Mouse (Mus musculus) hindbrain, embryonic 16.5 days (tissue): Measurements from ENCODE around the gene Gm21983. TPM values are rescaled to one million over a fixed set of nuclear protein-coding genes. Genes with fewer than 3 reads are reported as not detected.

Source experiments
- ATAC-seq: fragments of 200-750 bp; cut with Nextera tagmentation; 2 replicates; pipeline ENCODE4 v1.8.0; 2017; ENCODE audit warnings: moderate TSS enrichment, moderate library complexity
- H3K27ac ChIP-seq: fragments of 300-500 bp; sonication (generic); 2 replicates; pipeline ENCODE4 v1.5.1; 2014; ENCODE audit warnings: low read depth, mild to moderate bottlenecking, control low read depth, low read length, moderate library complexity
- H3K27me3 ChIP-seq: fragments of 300-500 bp; sonication (generic); replicated peaks from 2 replicates; pipeline ENCODE4 v1.6.1; 2014; ENCODE audit warnings: low read length; ENCODE audit not compliant: control insufficient read depth, insufficient read depth
- H3K36me3 ChIP-seq: fragments of 300-500 bp; sonication (generic); 2 replicates; pipeline ENCODE4 v1.6.1; 2014; ENCODE audit warnings: mild to moderate bottlenecking, low read length, moderate library complexity, mixed read lengths; ENCODE audit not compliant: control insufficient read depth, insufficient read depth
- H3K4me1 ChIP-seq: fragments of 300-500 bp; sonication (generic); 2 replicates; pipeline ENCODE4 v1.6.1; 2014; ENCODE audit warnings: low read depth, low read length; ENCODE audit not compliant: control insufficient read depth, insufficient read depth
- H3K4me2 ChIP-seq: fragments of 300-500 bp; sonication (generic); 2 replicates; pipeline ENCODE4 v1.6.1; 2014; ENCODE audit warnings: mild to moderate bottlenecking, low read length, control low read depth, moderate library complexity
- H3K4me3 ChIP-seq: fragments of 300-500 bp; sonication (generic); 2 replicates; pipeline ENCODE4 v1.5.1; 2014; ENCODE audit warnings: mild to moderate bottlenecking, low read length, control low read depth, moderate library complexity
- H3K9ac ChIP-seq: fragments of 300-500 bp; sonication (generic); 2 replicates; pipeline ENCODE4 v1.6.1; 2014; ENCODE audit warnings: low read depth, mild to moderate bottlenecking, control low read depth, low read length, moderate library complexity
- H3K9me3 ChIP-seq: fragments of 300-500 bp; sonication (generic); 2 replicates; pipeline ENCODE4 v1.6.1; 2014; ENCODE audit warnings: mild to moderate bottlenecking, low read length, moderate library complexity; ENCODE audit not compliant: control insufficient read depth
- WGBS: fragments of 180-500 bp; shearing (Covaris S2); extraction: QIAGEN DNeasy Blood & Tissue Kit; methylation state at CpG from one replicate; pipeline ENCODE4 v1.1.7; 2014; 5-methylcytosine and 5-hydroxymethylcytosine counted together
- polyA plus RNA-seq: library from polyadenylated mRNA; unstranded; fragments of >200 nt; fragmentation: Nextera tagmentation; extraction: Ambion mirVana; gene quantifications from 2 replicates; pipeline ENCODE4 v1.2.1, GENCODE M21; 2015

Gene Gm21983
- polyA plus RNA-seq, 1 experiment from 2014 or later, result not detected

DNA sequence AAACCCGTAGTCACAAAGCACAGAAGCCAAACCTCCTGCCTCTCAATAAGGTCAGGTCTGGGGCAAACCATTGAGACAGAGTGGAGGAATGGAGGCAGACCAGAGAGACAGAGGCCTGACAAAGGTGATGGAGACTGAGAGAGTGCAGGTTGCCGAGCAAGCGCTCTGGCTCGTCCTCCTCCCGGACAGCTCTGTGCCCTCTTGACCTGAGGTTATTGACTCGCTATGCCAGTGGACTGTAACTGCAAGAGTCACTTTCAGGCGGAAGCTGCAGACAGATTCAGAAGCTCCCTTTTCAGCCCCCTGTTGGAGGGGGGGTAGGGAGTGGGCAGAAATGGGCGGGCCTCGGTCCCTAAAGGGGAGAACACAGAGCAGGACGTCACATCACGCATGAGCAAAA, 39.1 kb upstream of the Gm21983 start:
- ATAC-seq, result no peak
- peaks cover 17% of the 10 kb centered on the region for H3K4me1 ChIP-seq
- H3K9me3 ChIP-seq, result no peaks in the 10 kb centered on the region
- H3K9ac ChIP-seq, result no peak overlapping the region
- no peaks in the 10 kb centered on the region for H3K27me3 ChIP-seq
- H3K4me3 ChIP-seq, result no peak overlapping the region
- H3K27ac ChIP-seq, result no peak overlapping the region
- WGBS, result 63% methylated on average over 11 of the region's 11 CpGs
- peaks cover 9% of the 10 kb centered on the region; the same call in 1 of the 2 replicates for H3K36me3 ChIP-seq
- H3K4me2 ChIP-seq, result no peak overlapping the region

DNA sequence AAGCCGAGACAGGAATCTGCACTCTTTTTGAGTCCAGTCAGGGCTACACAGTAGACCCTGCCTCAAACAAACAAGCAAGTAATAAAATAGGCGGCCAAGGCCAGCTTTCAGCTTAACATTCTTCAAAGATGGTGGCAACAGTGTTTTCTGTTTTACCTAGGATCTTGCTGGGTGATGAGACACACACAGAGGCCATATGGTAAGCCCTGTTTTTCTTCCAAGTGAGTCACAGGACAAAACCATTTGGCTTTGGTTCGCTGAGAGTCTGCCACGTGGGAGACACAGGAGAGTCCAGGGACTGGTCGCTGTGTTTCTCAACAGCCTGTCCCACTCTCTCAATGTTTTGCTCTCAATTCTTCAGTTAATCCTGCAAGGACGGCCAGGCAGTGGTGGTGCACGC, 37.7 kb upstream of the Gm21983 start:
- no peaks in the 10 kb centered on the region for H3K9me3 ChIP-seq
- no peak overlapping the region for H3K27ac ChIP-seq
- 0 out of 2 replicates have a peak, but pooled peaks cover 3% of the 10 kb centered on the region for H3K4me1 ChIP-seq
- H3K9ac ChIP-seq, result no peak overlapping the region
- peaks cover 17% of the 10 kb centered on the region; the same call in 1 of the 2 replicates for H3K36me3 ChIP-seq
- ATAC-seq, result no peak
- WGBS, result 88% methylated on average over 7 of the region's 7 CpGs
- no peak overlapping the region for H3K4me2 ChIP-seq
- no peaks in the 10 kb centered on the region for H3K27me3 ChIP-seq
- H3K4me3 ChIP-seq, result no peak overlapping the region

DNA sequence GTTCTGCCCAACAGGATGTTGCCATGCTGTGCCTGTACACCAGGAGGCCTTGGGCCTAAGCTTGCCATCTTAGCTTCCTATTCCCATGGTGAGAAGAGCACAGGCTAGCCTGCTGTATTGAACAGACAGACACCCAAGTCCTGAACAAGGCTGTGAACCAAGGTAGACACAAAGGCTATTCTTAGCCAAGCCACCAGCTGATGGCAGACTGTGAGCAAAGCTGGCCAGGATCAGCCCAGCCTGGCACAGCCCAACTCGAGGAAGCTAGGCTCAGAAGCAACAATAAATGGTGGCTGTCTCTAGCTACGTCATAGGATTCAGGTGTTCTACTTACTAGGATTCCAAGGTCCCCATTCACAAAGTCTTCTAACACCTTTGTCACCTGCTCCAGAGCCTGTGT, 31.7 kb upstream of the Gm21983 start:
- no peak overlapping the region for H3K4me3 ChIP-seq
- no peaks in the 10 kb centered on the region for H3K27me3 ChIP-seq
- no peak for ATAC-seq
- no peaks in the 10 kb centered on the region for H3K4me1 ChIP-seq
- H3K9ac ChIP-seq, result no peak overlapping the region
- 90% methylated on average over 2 of the region's 2 CpGs for WGBS
- H3K9me3 ChIP-seq, result no peaks in the 10 kb centered on the region
- peaks cover 50% of the 10 kb centered on the region for H3K36me3 ChIP-seq
- H3K4me2 ChIP-seq, result no peak overlapping the region
- H3K27ac ChIP-seq, result no peak overlapping the region

DNA sequence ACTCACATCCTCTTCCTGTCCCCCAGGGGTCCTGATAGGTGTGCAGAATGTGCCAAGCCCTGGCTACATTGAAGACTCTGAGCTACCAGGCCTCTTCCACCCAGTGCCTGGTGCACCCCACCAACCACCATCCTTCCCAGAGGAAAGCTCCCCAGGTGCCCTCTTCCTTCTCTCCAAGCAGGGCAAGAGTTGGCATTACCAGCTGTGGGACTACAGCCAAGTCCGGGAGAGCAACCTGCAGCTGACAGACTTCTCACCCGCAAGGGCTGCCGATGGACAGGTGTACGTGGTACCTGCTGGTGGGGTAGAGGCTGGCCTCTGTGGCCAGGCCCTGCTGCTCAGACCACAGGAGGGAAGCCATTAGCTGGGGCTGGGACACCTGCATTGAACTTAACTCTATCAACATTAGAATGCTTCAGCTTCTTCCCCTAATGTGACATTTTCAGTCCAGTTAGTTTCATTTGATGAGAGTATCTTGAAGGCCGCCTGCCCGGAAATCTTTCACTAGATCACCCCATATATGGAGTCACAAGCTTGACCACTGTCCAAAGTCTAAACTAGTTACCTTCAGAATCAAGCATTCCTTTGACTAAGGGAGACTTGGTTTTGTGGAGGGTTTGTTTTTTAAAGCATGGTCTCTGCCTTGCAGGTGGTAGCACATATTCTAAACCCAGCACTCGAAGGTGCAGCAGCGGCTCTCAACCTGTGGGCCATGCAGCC, 23.0 kb upstream of the Gm21983 start:
- Histone ChIP-seq H3K36me3 (peaks cover 25% of the 10 kb centered on the region), H3K9me3 (no peaks in the 10 kb centered on the region), H3K27me3 (no peaks in the 10 kb centered on the region), H3K27ac (no peak overlapping the region), H3K4me1 (no peaks in the 10 kb centered on the region), H3K4me2 (no peak overlapping the region), H3K4me3 (no peak overlapping the region), H3K9ac (no peak overlapping the region)
- no peak for ATAC-seq
- 96% methylated on average over 8 of the region's 8 CpGs for WGBS

DNA sequence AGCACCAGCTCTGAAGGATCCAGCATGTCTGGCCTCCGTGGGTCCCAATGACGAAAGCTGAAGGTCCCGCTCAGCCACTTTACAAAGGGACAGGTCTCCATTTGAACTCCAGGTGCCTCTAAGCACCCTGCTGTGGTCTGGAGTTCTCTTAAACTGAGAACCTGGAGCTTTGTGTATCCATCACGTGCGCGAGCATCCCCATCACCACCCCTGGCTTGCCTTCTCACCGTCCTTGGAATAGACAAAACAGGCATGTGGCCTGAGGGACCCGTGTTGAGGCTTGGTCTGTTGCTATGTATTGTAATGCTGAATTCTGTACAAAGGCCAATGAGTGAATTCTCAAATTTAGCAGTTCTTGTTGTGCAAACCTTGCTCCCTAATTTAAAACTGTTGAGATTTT, 17.9 kb upstream of the Gm21983 start:
- Histone ChIP-seq H3K36me3 (peaks cover 7% of the 10 kb centered on the region; the same call in 1 of the 2 replicates), H3K4me2 (no peak overlapping the region), H3K27ac (no peak overlapping the region), H3K27me3 (no peaks in the 10 kb centered on the region), H3K9ac (no peak overlapping the region), H3K9me3 (no peaks in the 10 kb centered on the region), H3K4me1 (peaks cover 14% of the 10 kb centered on the region), H3K4me3 (no peak overlapping the region)
- ATAC-seq, result no peak
- 94% methylated on average over 8 of the region's 8 CpGs for WGBS

DNA sequence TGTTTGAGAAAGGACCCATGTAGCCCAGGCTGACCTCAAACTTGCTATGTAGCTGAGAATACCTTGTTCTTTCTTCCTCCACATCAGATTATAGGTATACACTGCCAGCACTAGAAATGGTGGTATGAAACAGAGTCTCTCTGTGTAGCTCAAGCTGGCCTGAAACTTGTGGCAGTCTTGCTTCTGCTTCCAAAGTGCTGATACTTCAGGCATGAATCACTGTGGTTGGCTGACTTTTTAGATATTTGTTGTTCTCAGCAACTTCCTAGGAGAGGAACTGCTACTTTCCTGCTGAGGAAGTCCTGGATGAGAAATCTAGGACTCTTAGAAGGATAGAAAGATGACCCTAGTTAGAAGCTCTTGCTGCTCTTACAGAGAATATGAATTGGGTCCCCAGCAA, 17.5 kb upstream of the Gm21983 start:
- no peak for ATAC-seq

DNA sequence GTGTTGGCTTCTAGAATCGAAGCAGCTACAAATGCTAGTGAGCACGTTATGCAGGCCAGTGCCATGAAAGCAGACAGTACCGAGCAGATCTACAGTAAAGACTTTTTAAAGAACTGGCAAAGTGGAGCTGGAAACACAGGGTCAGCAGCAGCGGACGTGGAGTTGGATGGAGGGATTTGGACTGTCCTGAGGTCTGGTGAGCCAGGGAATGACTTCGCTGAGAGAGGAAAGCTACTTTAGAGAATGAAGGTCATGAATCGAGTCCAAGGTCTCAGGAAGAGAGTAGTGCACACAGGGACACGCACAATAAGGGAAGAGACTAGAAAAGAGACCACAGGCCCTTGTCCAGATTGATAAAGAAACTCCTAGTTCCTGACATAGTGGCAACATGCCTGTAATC, 16.7 kb upstream of the Gm21983 start:
- no peaks in the 10 kb centered on the region for H3K27me3 ChIP-seq
- no peaks in the 10 kb centered on the region for H3K9me3 ChIP-seq
- no peak for ATAC-seq
- H3K4me3 ChIP-seq, result no peak overlapping the region
- no peak overlapping the region for H3K9ac ChIP-seq
- H3K27ac ChIP-seq, result no peak overlapping the region
- H3K4me1 ChIP-seq, result peaks cover 20% of the 10 kb centered on the region
- H3K4me2 ChIP-seq, result no peak overlapping the region
- 94% methylated on average over 8 of the region's 8 CpGs for WGBS
- peaks cover 7% of the 10 kb centered on the region; the same call in 1 of the 2 replicates for H3K36me3 ChIP-seq

More for the DNA sequence above, 17.5 kb upstream of the Gm21983 start:
- peaks cover 18% of the 10 kb centered on the region for H3K4me1 ChIP-seq
- H3K4me3 ChIP-seq, result no peak overlapping the region
- H3K9me3 ChIP-seq, result no peaks in the 10 kb centered on the region
- H3K9ac ChIP-seq, result no peak overlapping the region
- no peak overlapping the region for H3K4me2 ChIP-seq
- no peak overlapping the region for H3K27ac ChIP-seq
- no peaks in the 10 kb centered on the region for H3K27me3 ChIP-seq
- H3K36me3 ChIP-seq, result peaks cover 7% of the 10 kb centered on the region; the same call in 1 of the 2 replicates

DNA sequence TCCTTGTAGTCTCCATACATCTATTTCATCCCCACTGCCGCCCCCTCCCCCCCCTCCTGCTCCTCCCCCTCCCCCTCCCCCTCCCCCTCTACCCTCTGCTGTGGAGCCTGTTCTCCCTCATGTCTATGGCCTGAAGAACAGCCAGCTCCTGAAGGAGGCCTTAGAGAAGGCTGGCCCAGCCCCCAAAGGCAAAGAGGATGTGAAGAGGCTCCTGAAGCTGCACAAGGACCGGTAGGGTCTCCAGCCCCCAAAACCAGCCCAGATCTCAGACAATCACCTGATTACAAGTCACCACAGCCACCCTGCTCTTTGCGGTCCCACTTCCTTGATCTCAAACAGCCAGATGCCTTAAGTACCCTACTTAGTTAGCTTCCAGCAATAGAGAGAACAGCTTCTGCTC, 16.2 kb upstream of the Gm21983 start:
- no peaks in the 10 kb centered on the region for H3K27me3 ChIP-seq
- H3K27ac ChIP-seq, result no peak overlapping the region
- peaks cover 9% of the 10 kb centered on the region for H3K36me3 ChIP-seq
- H3K4me2 ChIP-seq, result no peak overlapping the region
- H3K9ac ChIP-seq, result no peak overlapping the region
- WGBS, result 95% methylated on average over 3 of the region's 3 CpGs
- peaks cover 20% of the 10 kb centered on the region for H3K4me1 ChIP-seq
- H3K4me3 ChIP-seq, result no peak overlapping the region
- no peak for ATAC-seq
- H3K9me3 ChIP-seq, result no peaks in the 10 kb centered on the region

DNA sequence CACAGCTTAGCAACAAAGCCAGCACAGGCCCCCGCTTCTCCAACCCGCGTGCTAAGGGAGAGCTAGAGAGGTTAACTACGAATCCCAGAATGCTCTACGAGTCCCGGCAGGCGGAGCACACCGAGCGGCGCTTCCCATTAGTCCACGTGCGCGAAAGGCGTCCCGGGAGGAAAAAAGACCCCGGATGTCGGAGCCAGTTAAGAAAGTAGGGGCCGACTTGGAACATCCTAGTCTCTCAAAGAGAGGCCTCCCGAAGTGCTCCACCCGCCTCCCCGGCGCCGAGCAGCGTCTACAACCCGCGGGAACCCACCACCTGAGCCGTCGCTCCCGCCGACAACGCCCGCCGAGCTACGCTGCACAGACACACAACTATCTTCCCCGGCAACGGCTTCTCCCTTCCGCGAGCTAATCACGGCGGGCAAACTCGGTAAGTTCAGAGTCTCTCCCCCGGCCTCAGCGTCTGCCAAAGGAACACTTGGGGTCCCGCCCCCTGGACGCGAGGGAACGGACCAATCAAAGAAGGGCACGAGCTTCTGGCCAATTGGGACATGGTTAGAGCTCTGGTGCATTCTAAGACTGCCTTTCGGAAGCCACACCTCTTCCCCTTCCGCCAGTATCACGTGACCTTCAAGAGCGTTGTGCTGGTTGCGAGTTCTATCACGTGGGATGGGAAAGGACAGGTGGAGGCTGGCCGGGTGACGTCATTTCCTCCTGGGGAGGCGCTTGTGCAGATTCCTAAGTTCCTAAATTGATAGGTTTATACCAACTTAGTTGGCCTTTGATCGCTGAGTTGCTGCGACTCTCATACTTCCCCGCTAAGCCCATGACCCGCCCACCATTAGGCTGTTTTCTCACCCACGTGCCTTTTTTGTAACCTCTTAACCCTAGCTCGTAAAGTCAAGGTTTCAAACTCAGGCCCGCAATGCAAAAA, 15.1 kb upstream of the Gm21983 start, which contains the start of the genes BC024978 and Snrpa:
BC024978 (plus strand) TSS at position 101 of the 931 bp plus-strand sequence.
Snrpa (minus strand) TSS at position 591 of the 931 bp plus-strand sequence.
- peaks cover 20% of the 10 kb centered on the region for H3K4me1 ChIP-seq
- peak; percentile 98 for ATAC-seq
- H3K27me3 ChIP-seq, result no peaks in the 10 kb centered on the region
- H3K27ac ChIP-seq, result peak within 1 kb of the TSS; percentile 98
- peak within 1 kb of the TSS; percentile 83 for H3K4me3 ChIP-seq
- H3K9me3 ChIP-seq, result no peaks in the 10 kb centered on the region
- H3K4me2 ChIP-seq, result peak within 1 kb of the TSS; percentile 94
- H3K36me3 ChIP-seq, result peaks cover 21% of the 10 kb centered on the region
- WGBS, result under 1% methylated on average over 64 of the region's 64 CpGs
- peak within 1 kb of the TSS; percentile 88 for H3K9ac ChIP-seq
